Mouse (Mus musculus) gonadal fat pad, adult 2 months (tissue): Measurements from ENCODE around the gene Casq1. TPM values are rescaled to one million over a fixed set of nuclear protein-coding genes. Genes with fewer than 3 reads are reported as not detected.
"Not testable (repeated sequence)": the region's sequence is repeated elsewhere in the genome, so short reads cannot be mapped to it uniquely, and the experiment has no call there.

Experiments used
- DNase-seq: peaks from one replicate; pipeline ENCODE4 v3.0.0-alpha.2; 2012; ENCODE audit warnings: low read depth
- polyA plus RNA-seq: library from polyadenylated mRNA; depleted of rRNA; stranded (reverse); fragments of >200 nt; gene quantifications from 2 replicates; pipeline ENCODE4 v1.2.3, GENCODE M21; 2012; rRNA removed

Gene Casq1
- 8.5 and 14.4 TPM in 2 replicates for polyA plus RNA-seq

- no peak for DNase-seq
These were observed at the start of gene Casq1 for GRCm38 (mm10) chr1:172219451-172220406. Gene Casq1, minus strand, starts transcription at chr1:172219868.

DNA sequence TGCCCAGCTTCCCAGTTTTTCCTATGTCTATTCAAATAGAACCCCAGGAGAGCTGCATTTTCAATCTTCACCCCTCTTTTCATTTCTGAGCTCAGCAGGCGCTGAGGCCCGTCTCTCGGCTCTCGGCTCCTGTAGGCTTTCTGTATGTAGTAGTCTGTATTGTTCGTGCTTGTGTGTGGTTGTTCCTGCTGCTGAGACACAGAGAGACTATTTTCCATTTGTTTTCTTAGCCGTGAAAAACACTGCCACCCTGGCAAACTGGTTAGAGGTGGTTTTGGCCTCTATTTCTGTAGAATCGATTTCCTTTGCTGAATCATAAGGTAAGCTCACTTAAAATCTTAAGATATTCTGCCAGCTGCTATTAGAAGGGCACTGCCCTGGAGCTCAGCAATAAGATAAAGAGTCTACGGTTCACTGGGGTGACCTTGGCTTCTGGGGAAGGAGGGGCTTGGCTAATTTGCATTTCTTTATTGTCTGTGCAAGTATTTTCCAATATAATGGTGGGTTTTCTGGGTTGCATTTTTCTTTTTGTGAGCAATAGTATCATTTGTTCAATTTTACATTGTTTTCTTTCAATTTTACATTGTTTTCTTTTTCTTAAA, 41.9 kb upstream of the Casq1 start, which contains the start of gene Igsf8:
Gene Igsf8 (plus strand): TSS at position 165 of the 602 bp plus-strand sequence.
- DNase-seq = no peak

GRCm38 (mm10) chr1:172258314-172258713, 38.6 kb upstream of the Casq1 start, which contains the start of gene Atp1a4:
Gene Atp1a4, minus strand, starts transcription at chr1:172258414.
- no peak for DNase-seq

DNA sequence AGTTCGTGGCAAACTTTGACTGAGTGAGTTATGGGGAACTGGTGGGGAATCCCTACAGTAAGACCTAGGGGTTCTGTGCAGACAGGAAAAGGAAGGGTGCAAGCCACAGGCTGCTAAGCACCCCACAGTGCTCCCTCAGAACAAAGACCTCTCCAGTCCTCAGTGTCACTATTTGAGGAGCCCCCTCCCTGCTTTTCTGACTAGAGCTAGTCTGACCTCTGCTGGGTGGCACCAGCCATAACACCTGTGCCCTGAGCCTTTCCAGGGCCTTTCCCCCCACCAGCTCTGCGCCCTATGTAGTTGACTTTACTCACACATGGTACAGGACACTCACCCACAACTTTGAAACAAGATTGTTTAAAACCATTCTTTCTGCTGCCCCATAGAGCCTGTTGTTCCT, 28.0 kb upstream of the Casq1 start:
- DNase-seq = no peak

- DNase-seq = no peak
These were observed 27.5 kb upstream of the Casq1 start for GRCm38 (mm10) chr1:172247216-172247615.

- DNase-seq = not testable (repeated sequence)
These were observed 25.0 kb upstream of the Casq1 start for GRCm38 (mm10) chr1:172244645-172245044.

DNA sequence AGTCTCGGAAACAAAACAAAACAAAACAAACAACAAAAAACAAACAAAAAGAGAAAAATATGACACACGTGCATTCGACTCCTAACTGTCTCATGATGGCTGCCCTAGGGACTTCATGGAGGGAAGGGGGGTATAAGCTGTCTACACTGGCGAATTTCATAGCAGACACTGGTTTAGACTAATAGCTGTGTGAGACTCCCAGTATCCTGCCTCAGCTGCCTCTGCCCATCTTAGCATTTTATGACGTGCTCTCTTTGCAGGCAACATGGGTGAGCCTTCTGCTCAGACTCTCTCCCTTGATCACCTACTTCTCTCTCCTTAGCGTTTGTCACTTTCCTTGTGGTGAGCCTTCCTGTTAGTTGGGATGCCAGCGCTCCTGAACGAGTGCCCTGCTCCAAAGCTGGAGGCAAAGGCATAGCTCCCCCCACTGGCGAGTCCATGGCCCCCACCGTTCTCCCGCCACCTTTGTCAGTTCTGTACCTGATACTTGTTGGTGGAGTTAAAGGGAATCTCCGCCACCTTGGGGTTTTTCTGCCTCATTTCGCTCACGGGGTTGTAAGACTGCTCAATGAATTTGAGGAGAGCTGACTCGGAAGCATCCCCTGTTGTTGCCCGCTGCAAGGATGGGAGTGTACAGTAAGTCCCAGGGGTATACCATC, 24.0 kb upstream of the Casq1 start:
- no peak for DNase-seq

DNA sequence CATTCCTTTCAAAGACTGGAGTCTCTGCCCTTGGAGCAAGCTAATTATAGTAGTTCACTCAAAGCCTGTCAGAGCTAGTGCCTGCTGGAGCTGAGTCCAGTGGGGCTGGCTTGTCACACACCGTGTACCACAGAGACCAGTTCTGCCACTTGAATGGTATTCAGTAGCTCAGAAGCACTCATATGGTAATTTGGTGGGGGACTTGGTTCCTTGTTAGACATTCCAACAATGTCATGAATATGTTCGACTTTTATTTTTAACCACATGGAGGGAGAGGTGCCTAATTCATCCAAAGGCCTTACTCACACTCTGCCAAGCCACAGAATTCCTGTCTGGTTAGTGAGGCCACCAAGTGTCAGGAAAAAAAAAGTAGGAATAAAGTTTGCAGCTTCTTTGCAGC, 22.7 kb upstream of the Casq1 start:
- DNase-seq = no peak

DNA sequence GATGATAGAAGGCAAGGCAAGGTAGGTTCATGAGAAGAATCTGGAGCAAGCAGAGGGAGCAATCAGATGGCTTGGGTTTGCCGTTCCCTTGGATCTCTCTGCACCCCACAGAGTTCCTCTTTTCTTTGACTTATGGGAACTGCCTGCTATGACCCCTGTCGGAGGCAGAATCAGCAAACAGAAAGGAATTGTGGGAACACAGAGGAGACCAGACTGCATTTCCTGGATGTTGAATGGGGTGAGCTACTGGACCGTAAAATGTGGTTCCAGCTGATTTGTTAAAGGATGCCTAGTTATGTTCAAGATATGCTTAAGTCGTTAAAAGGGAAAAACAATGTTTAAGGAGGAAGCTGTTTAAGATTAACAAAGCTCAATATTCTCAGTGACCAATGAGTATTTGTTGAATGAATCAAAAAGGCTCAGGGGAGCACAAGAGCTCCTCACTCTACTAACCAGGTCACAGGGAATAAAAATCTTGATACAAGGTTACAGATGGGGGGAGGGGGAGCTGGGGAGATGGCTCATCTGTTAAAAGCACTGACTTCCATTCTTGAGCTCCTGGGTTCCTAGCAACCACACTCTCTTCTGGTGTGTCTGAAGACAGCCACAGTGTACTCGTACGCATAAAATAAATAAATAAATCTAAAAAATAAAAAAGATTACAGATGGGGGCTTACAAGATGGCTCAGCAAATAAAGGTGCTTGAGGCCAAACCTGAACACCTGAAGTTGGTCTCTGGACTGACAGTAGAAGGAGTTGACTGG, 21.5 kb upstream of the Casq1 start:
- no peak for DNase-seq

DNA sequence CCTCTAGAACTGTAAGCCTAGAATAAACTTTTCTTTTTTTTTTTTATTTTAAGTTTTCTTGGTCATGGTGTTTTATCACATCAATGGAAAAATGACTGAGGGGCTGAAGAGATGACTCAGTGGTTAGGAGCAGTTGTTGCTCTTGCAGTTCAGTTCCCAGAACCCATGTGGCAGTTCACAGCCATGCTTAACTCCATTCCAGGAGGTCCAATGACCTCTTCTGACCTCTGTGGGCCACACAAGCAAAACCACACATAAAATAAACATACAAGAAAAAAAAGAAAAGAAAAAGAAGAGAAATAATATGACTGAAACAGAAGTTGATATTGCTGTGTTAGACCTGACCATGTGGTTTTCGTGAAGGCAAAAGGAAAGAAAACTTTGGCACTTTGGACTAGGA, 9.5 kb upstream of the Casq1 start:
- DNase-seq = no peak

DNA sequence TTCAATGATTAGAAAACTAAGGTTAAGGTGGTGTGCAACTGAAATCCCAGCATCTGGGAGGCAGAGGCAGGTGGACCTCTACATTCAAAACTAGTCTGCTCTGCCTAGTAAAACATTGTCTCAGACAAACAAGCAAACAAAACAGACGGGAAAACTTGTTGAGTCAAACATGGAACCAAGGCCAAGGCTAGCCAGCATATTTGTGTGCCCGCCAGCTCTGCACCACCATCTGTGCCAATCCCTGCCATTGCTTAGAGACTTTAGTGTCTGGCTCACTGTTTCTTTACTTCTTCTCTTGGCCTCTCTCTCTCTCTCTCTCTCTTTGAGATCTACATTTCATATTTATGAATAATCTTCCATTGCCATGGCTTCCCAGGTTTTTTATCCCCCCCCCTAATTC, 8.5 kb upstream of the Casq1 start:
- DNase-seq = no peak

- DNase-seq = no peak
These were observed 1.8 kb upstream of the Casq1 start for GRCm38 (mm10) chr1:172221297-172222063.

- DNase-seq = no peak
These were observed 746 bp upstream of the Casq1 start for GRCm38 (mm10) chr1:172220414-172220813.

- DNase-seq = no peak
These were observed 1.3 kb downstream of the Casq1 start for GRCm38 (mm10) chr1:172218164-172218910.

GRCm38 (mm10) chr1:172217148-172217547, 2.5 kb downstream of the Casq1 start:
- no peak for DNase-seq

GRCm38 (mm10) chr1:172214748-172215147, 4.9 kb downstream of the Casq1 start:
- DNase-seq = no peak

- no peak for DNase-seq
These were observed 5.9 kb downstream of the Casq1 start for GRCm38 (mm10) chr1:172213771-172214170.

GRCm38 (mm10) chr1:172212776-172213175, 6.9 kb downstream of the Casq1 start:
- DNase-seq = no peak

DNA sequence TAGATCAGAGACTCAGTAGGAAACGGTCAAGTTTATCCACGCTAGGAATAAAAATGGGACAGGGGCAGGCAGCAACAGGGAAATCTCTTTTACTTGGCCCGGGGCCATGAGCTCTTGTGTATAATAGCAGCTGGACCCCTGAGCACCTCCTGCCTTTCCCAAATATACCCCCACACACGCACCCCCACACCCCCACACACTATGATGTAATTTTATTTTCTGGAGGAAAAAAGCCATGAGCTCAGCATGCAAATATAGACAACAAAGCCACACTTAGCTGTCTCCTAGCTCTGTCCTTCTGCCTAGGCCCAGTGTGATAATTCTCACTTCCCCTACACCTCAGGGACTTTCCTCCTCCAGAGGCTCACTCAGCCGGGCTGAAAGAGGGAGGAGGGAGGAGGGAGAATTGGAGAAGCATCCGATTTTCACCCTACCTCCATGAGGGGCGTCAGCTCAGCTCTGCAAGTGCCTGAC, 12.5 kb downstream of the Casq1 start:
- DNase-seq = no peak
